Mouse (Mus musculus): Measurements from ENCODE around the gene Gm3336. TPM values are rescaled to one million over a fixed set of nuclear protein-coding genes. Genes with fewer than 3 reads are reported as not detected.

Gene Gm3336
- polyA plus RNA-seq, 1 experiment from 2014 or later, result not detected

- no peak overlapping the region for H3K4me3 ChIP-seq
- no peaks in the 10 kb centered on the region for H3K9me3 ChIP-seq
- peaks cover 8% of the 10 kb centered on the region for H3K36me3 ChIP-seq (replicated peaks)
- DNase-seq (ENCODE audit: low spot score), result no peak
- H3K27me3 ChIP-seq (replicated peaks; ENCODE audit: low read depth, poor library complexity, severe bottlenecking), result no peaks in the 10 kb centered on the region
- no peaks in the 10 kb centered on the region for H3K4me1 ChIP-seq
- H3K27ac ChIP-seq (replicated peaks), result no peak overlapping the region
- WGBS, result 91% methylated on average over 14 of the region's 14 CpGs
Measured at GRCm38 (mm10) chr8:70708281-70708680, 10.1 kb upstream of the Gm3336 start.

DNA sequence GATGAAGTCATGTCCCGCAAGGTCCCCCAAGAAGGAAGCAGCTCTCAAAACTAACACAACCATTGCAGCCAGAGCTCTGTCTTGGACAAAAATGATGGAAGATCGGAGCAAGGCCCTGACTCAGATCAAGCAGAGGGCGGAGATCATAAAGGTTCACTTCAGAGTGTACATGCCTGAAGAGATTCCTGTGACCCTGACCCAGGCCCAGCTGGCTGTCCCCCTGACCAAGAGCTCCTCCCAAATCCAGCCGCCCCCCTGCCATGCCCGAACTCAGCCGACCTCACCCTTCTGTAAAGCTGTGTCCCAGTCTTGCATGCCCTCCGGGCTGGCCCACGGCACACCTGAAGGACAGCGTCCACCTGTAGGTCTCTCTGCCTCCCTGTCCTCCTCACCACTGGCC, 8.5 kb upstream of the Gm3336 start:
- WGBS, result 93% methylated on average over 9 of the region's 9 CpGs
- no peak for DNase-seq (ENCODE audit: low spot score)
- Histone ChIP-seq H3K4me1 (peaks cover 6% of the 10 kb centered on the region), H3K27me3 (replicated peaks; ENCODE audit: low read depth, poor library complexity, severe bottlenecking) (no peaks in the 10 kb centered on the region), H3K9me3 (no peaks in the 10 kb centered on the region), H3K27ac (replicated peaks) (no peak overlapping the region), H3K4me3 (no peak overlapping the region), H3K36me3 (replicated peaks) (no peaks in the 10 kb centered on the region)

- H3K9me3 ChIP-seq, result no peaks in the 10 kb centered on the region
- 0 out of 2 replicates have a peak overlapping the region, but pooled peaks have one; percentile 4 for H3K27ac ChIP-seq (replicated peaks)
- peaks cover 6% of the 10 kb centered on the region for H3K4me1 ChIP-seq
- H3K27me3 ChIP-seq (replicated peaks; ENCODE audit: low read depth, poor library complexity, severe bottlenecking), result no peaks in the 10 kb centered on the region
- H3K36me3 ChIP-seq (replicated peaks), result no peaks in the 10 kb centered on the region
- H3K4me3 ChIP-seq, result no peak overlapping the region
- no peak for DNase-seq (ENCODE audit: low spot score)
- 94% methylated on average over 1 of the region's 1 CpGs for WGBS
Measured at GRCm38 (mm10) chr8:70710296-70710695, 8.0 kb upstream of the Gm3336 start.

DNA sequence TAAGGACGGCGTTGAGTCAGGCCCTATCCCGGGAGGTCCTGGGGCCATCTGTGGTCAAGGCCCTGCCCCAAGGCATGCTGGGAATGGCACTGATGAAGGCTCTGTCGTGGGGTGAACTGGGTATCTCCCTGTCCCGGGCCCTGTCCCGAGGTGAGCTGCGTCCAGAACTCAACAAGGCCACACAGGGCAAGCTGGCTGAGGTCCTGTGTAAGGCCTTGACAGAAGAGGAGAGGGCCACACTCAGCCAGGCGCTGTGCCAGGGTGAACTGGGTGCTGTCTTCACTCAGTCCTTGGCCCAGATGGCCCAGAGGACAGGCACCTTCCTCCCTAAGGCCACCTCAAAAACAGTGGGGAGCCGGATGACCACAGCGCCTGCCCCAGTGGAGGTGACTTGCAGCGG, 7.3 kb upstream of the Gm3336 start:
- no peaks in the 10 kb centered on the region for H3K36me3 ChIP-seq (replicated peaks)
- no peak overlapping the region for H3K27ac ChIP-seq (replicated peaks)
- no peaks in the 10 kb centered on the region for H3K9me3 ChIP-seq
- no peak overlapping the region for H3K4me3 ChIP-seq
- H3K27me3 ChIP-seq (replicated peaks; ENCODE audit: low read depth, poor library complexity, severe bottlenecking), result no peaks in the 10 kb centered on the region
- DNase-seq (ENCODE audit: low spot score), result no peak
- WGBS, result 86% methylated on average over 11 of the region's 11 CpGs
- H3K4me1 ChIP-seq, result peaks cover 6% of the 10 kb centered on the region

DNA sequence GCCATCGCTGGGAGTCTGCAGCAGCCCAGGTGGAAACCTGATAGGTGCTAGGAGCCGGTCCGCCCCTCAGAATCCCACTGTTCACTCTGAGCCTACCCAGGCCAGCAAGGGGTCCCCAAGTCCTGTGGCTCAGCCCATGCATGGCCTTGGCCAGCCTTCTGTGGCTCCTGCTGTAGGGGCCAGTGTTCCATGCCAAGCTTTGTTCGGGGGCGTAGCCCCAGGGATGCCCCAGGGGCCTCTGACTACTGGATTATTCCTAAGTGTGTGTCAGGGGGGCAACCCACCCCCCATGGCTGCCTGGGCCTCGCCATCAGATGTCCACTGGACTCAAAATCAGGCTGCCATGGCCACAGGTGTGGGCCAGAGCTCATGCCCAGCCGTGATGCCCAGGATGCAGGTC, 4.4 kb upstream of the Gm3336 start:
- H3K36me3 ChIP-seq (replicated peaks), result no peaks in the 10 kb centered on the region
- no peak for DNase-seq (ENCODE audit: low spot score)
- peaks cover 10% of the 10 kb centered on the region for H3K4me1 ChIP-seq
- no peak overlapping the region for H3K27ac ChIP-seq (replicated peaks)
- no peaks in the 10 kb centered on the region for H3K9me3 ChIP-seq
- H3K4me3 ChIP-seq, result no peak overlapping the region
- H3K27me3 ChIP-seq (replicated peaks; ENCODE audit: low read depth, poor library complexity, severe bottlenecking), result 0 out of 2 replicates have a peak, but pooled peaks cover 7% of the 10 kb centered on the region
- 80% methylated on average over 7 of the region's 7 CpGs for WGBS

GRCm38 (mm10) chr8:70715086-70715485, 3.3 kb upstream of the Gm3336 start:
- no peak overlapping the region for H3K27ac ChIP-seq (replicated peaks)
- H3K4me1 ChIP-seq, result peaks cover 10% of the 10 kb centered on the region
- H3K36me3 ChIP-seq (replicated peaks), result no peaks in the 10 kb centered on the region
- 68% methylated on average over 2 of the region's 2 CpGs for WGBS
- H3K27me3 ChIP-seq (replicated peaks; ENCODE audit: low read depth, poor library complexity, severe bottlenecking), result peaks cover 16% of the 10 kb centered on the region
- no peaks in the 10 kb centered on the region for H3K9me3 ChIP-seq
- H3K4me3 ChIP-seq, result no peak overlapping the region
- no peak for DNase-seq (ENCODE audit: low spot score)

- 86% methylated on average over 40 of the region's 40 CpGs for WGBS
- Histone ChIP-seq H3K9me3 (no peaks in the 10 kb centered on the region), H3K36me3 (replicated peaks) (no peaks in the 10 kb centered on the region), H3K27me3 (replicated peaks; ENCODE audit: low read depth, poor library complexity, severe bottlenecking) (peaks cover 20% of the 10 kb centered on the region), H3K27ac (replicated peaks) (no peak overlapping the region), H3K4me3 (no peak overlapping the region), H3K4me1 (peaks cover 10% of the 10 kb centered on the region)
- no peak for DNase-seq (ENCODE audit: low spot score)
Measured at GRCm38 (mm10) chr8:70716521-70717400, 1.6 kb upstream of the Gm3336 start.

- no peaks in the 10 kb centered on the region for H3K36me3 ChIP-seq (replicated peaks)
- H3K9me3 ChIP-seq, result no peaks in the 10 kb centered on the region
- H3K27ac ChIP-seq (replicated peaks), result no peak overlapping the region
- 68% methylated on average over 9 of the region's 9 CpGs for WGBS
- H3K27me3 ChIP-seq (replicated peaks; ENCODE audit: low read depth, poor library complexity, severe bottlenecking), result peaks cover 20% of the 10 kb centered on the region
- no peak for DNase-seq (ENCODE audit: low spot score)
- H3K4me3 ChIP-seq, result no peak overlapping the region
- H3K4me1 ChIP-seq, result peaks cover 8% of the 10 kb centered on the region
Measured at GRCm38 (mm10) chr8:70719796-70720270, 1.5 kb downstream of the Gm3336 start.

DNA sequence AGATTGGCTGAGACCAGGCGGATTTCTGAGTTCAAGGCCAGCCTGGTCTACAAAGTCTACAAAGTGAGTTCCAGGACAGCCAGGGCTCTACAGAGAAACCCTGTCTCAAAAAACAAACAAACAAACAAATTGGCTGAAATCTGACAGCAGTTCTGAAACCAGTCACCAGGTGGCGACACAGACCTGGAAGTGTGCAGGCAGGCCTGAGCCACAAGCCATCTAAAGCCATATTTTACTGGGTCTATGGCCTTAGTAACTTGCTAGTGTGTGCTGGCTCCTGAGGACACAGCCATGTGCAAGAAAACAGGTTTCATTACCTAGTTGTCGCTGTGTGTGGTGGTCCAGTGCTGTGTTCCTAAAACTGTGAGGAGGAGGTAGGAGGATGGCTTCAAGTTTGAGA, 2.4 kb downstream of the Gm3336 start:
- peak; percentile 78 for DNase-seq (ENCODE audit: low spot score)
- peaks cover 21% of the 10 kb centered on the region for H3K27me3 ChIP-seq (replicated peaks; ENCODE audit: low read depth, poor library complexity, severe bottlenecking)
- H3K9me3 ChIP-seq, result no peaks in the 10 kb centered on the region
- H3K4me3 ChIP-seq, result no peak overlapping the region
- H3K4me1 ChIP-seq, result peaks cover 8% of the 10 kb centered on the region
- 5% methylated on average over 3 of the region's 3 CpGs for WGBS
- H3K36me3 ChIP-seq (replicated peaks), result no peaks in the 10 kb centered on the region
- no peak overlapping the region for H3K27ac ChIP-seq (replicated peaks)

DNA sequence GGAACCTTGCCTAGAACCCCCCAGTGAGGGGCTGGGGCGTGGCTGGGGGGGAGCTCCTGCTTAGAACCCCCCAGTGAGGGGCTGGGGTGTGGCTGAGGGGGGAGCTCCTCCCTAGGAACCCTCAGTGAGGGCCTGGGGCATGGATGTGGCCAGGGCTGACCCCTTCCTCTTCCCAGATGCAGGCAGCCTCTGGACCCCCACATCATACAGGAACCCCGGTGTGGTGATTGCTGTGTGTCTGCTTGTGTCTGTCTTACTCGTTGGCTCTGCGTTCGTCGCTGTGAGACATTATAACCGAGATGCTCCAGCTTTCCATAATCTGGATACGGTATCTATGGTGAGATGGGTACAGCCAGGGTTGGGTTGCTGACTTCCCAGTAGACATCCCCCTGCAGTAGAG, 3.3 kb downstream of the Gm3336 start:
- Histone ChIP-seq H3K4me3 (no peak overlapping the region), H3K27me3 (replicated peaks; ENCODE audit: low read depth, poor library complexity, severe bottlenecking) (peaks cover 30% of the 10 kb centered on the region), H3K36me3 (replicated peaks) (no peaks in the 10 kb centered on the region), H3K9me3 (no peaks in the 10 kb centered on the region), H3K27ac (replicated peaks) (no peak overlapping the region), H3K4me1 (peaks cover 8% of the 10 kb centered on the region)
- 84% methylated on average over 8 of the region's 8 CpGs for WGBS
- no peak for DNase-seq (ENCODE audit: low spot score)

- no peaks in the 10 kb centered on the region for H3K9me3 ChIP-seq
- H3K36me3 ChIP-seq (replicated peaks), result no peaks in the 10 kb centered on the region
- H3K4me3 ChIP-seq, result no peak within 1 kb of the TSS
- WGBS, result 67% methylated on average over 7 of the region's 7 CpGs
- H3K27ac ChIP-seq (replicated peaks), result no peak within 1 kb of the TSS
- 0 out of 2 replicates have a peak, but pooled peaks cover 4% of the 10 kb centered on the region for H3K4me1 ChIP-seq
- no peak for DNase-seq (ENCODE audit: low spot score)
- peaks cover 43% of the 10 kb centered on the region for H3K27me3 ChIP-seq (replicated peaks; ENCODE audit: low read depth, poor library complexity, severe bottlenecking)
Measured at GRCm38 (mm10) chr8:70723486-70724210, 5.3 kb downstream of the Gm3336 start, which contains the start of gene Pde4c. Gene Pde4c (plus strand): TSS chr8:70723720.

GRCm38 (mm10) chr8:70724216-70724615, 5.9 kb downstream of the Gm3336 start:
- 80% methylated on average over 12 of the region's 12 CpGs for WGBS
- Histone ChIP-seq H3K27ac (replicated peaks) (no peak overlapping the region), H3K36me3 (replicated peaks) (no peaks in the 10 kb centered on the region)

More at GRCm38 (mm10) chr8:70724216-70724615, 5.9 kb downstream of the Gm3336 start:
- peaks cover 47% of the 10 kb centered on the region for H3K27me3 ChIP-seq (replicated peaks; ENCODE audit: low read depth, poor library complexity, severe bottlenecking)
- DNase-seq (ENCODE audit: low spot score), result no peak
- no peaks in the 10 kb centered on the region for H3K9me3 ChIP-seq
- no peak overlapping the region for H3K4me3 ChIP-seq
- 0 out of 2 replicates have a peak, but pooled peaks cover 4% of the 10 kb centered on the region for H3K4me1 ChIP-seq

Data from embryonic facial prominence, embryonic 10.5 days (tissue).